Mouse (Mus musculus) small intestine, adult 2 months (tissue): Measurements from ENCODE around the gene Prpf40b.

Source experiments
- CTCF ChIP-seq: fragments of 200-500 bp; IDR thresholded peaks from 2 replicates; pipeline ENCODE4 v1.5.1; 2012; ENCODE audit warnings: low read depth, mild to moderate bottlenecking, control low read depth, inconsistent platforms, low read length, moderate library complexity, mixed read lengths; ENCODE audit not compliant: insufficient replicate concordance, insufficient read length; ENCODE audit errors: extremely low read depth
- POLR2A ChIP-seq: fragments of 200-500 bp; IDR thresholded peaks from 2 replicates; pipeline ENCODE4 v1.6.1; 2012; ENCODE audit warnings: low read depth, mild to moderate bottlenecking, control low read depth, inconsistent platforms, low read length, moderate library complexity

DNA sequence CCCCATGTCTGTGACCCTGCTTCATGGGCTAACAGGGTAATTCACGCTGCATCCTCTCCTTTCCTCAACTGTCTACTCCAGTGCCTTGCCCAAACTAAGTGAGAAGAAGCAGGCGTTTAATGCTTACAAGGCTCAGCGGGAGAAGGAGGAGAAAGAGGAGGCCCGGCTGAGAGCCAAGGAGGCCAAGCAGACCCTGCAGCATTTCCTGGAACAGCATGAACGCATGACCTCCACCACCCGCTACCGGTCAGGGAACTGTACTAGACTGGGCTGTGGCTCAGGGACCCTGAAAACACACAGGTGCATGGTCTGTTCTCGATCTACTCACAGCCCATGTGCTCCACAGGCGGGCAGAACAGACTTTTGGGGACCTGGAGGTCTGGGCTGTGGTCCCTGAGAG, 12.6 kb downstream of the Prpf40b start:
- TF ChIP-seq CTCF = no peak
- TF ChIP-seq POLR2A = no peak
